In the genomic region with DNA sequence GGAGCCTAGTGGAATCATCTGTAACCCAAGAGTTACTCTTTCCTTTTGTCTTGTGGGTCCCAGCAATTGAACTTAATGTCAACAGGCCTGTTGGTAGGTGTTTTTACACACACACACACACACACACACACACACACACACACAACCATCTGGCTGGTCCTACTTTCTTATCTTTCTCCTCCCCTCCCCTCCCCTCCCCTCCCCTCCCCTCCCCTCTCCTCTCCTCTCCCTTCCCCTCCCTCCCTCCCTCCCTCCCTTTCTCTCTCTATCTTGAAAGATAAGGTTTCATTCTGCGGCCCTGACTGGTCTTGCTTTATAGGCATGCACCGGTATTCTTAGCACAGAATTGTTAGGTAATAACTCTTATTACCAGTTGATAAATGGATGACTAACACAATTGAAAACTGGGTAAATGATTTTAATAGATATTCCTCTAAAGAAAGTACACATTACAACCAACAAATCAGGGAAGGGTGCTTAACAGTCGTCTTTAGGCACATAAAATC, we compare ENCODE assay signal across 33 mouse cellular contexts. TPM values are rescaled to one million over a fixed set of nuclear protein-coding genes. Genes with fewer than 3 reads are reported as not detected.
"Had no signal": no experiment of that assay in that cellular context is flagged by ENCODE, and none has a peak within 500 bp of the region (broad histone marks: within the 10 kb centered on the region; RNA-seq: fewer than 3 reads in every experiment).

No protein-coding gene starts in this region.

- H3K9ac ChIP-seq: kidney, embryonic 15.5 days; liver, embryonic 13.5 days; lung, embryonic 15.5 days; midbrain, embryonic 13.5 days; neural tube, embryonic 13.5 days had no signal

- H3K36me3 ChIP-seq: kidney, embryonic 15.5 days; liver, embryonic 13.5 days; lung, embryonic 15.5 days; midbrain, embryonic 13.5 days; neural tube, embryonic 13.5 days had no signal

- H3K4me3 ChIP-seq: kidney, embryonic 15.5 days; left cerebral cortex, adult 2 months; liver, embryonic 13.5 days; lung, embryonic 15.5 days; megakaryocyte, embryonic 14.5 days; midbrain, embryonic 10.5 days; midbrain, embryonic 13.5 days; myocyte; neural tube, embryonic 13.5 days had no signal

- H3K27me3 ChIP-seq: kidney, embryonic 15.5 days; liver, embryonic 13.5 days; lung, embryonic 15.5 days; megakaryocyte, embryonic 14.5 days; midbrain, embryonic 13.5 days; neural tube, embryonic 13.5 days had no signal

- ATAC-seq: midbrain, embryonic 13.5 days; midbrain, embryonic 16.5 days had no signal

- H3K4me1 ChIP-seq: kidney, embryonic 15.5 days; liver, embryonic 13.5 days; lung, embryonic 15.5 days; megakaryocyte, embryonic 14.5 days; midbrain, embryonic 10.5 days; midbrain, embryonic 13.5 days; neural tube, embryonic 13.5 days had no signal

- H3K4me2 ChIP-seq: kidney, embryonic 15.5 days; liver, embryonic 13.5 days; lung, embryonic 15.5 days; midbrain, embryonic 13.5 days; neural tube, embryonic 13.5 days had no signal

- H3K27ac ChIP-seq: kidney, embryonic 15.5 days; left cerebral cortex, adult 2 months; liver, embryonic 13.5 days; lung, embryonic 15.5 days; midbrain, embryonic 10.5 days; midbrain, embryonic 13.5 days; neural tube, embryonic 13.5 days had no signal

- DNase-seq: kidney, adult 11 months; kidney, adult 8-10 months; kidney, postnatal 10 days; kidney, postnatal 36 days; layer of hippocampus, postnatal 36 days; liver, embryonic 13.5 days; lung, adult 18-20 months; lung, postnatal 10 days; lung, postnatal 36 days; retina, postnatal 1 day; right cerebral cortex, postnatal 25 days; thymus, adult 2 months; thymus, postnatal 14 days; thymus, postnatal 4 days had no signal

- H3K9me3 ChIP-seq: kidney, embryonic 15.5 days; liver, embryonic 13.5 days; lung, embryonic 15.5 days; megakaryocyte, embryonic 14.5 days; midbrain, embryonic 10.5 days; midbrain, embryonic 13.5 days; neural tube, embryonic 13.5 days had no signal

RNA-seq across cellular contexts. Expression of a gene that starts 25.6 kb away (rescaled TPM):
- polyA plus RNA-seq: small intestine, adult 2 months had no signal

RNA-seq across cellular contexts. Expression of a gene that starts 43.0 kb away (rescaled TPM):
- total RNA-seq: layer of hippocampus, adult 8-10 months; layer of hippocampus, postnatal 10 days; layer of hippocampus, postnatal 36 days; left cerebral cortex, adult 2 months; left cerebral cortex, postnatal 10 days; left cerebral cortex, postnatal 36 days; monocyte, adult 5-6 weeks; neutrophil, adult 5-6 weeks had no signal
- polyA plus RNA-seq: kidney, embryonic 15.5 days; limb, embryonic 11.5 days; liver, embryonic 13.5 days; lung, embryonic 15.5 days; midbrain, embryonic 10.5 days; midbrain, embryonic 13.5 days; midbrain, embryonic 16.5 days; neural tube, embryonic 13.5 days; small intestine, adult 2 months; spleen, adult 2 months; stomach, embryonic 16.5 days; thymus, adult 2 months had no signal
